Mouse (Mus musculus): ENCODE results near the gene Nr4a1.

DNA sequence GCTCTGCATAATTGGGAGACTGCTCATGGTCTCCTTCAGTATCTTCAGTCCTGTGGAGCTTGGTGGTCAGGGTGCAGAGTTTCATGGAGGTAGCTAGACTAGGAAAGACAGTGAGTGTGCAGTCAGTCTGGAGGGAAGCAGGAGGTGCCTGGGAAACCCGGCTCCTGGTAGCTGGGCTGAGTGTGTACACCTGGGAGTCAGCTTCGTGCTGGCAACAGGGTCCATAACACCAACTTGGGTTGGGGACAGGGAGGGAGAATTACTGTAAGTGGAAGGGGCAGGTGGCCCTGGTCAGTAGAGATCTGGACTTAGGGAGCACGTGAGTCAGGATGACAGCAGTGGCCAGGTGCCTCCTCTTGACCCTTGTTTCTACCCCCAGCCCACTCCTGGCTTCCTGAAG lies 5.9 kb downstream of the Nr4a1 start:
- TF ChIP-seq POLR2A (IDR thresholded peaks at IDR 0.05; ENCODE audit: insufficient read depth, low read length) (no peak), CTCF (IDR thresholded peaks at IDR 0.05; ENCODE audit: low read depth, low read length) (no peak), EP300 (IDR thresholded peaks at IDR 0.05; ENCODE audit: insufficient read depth, low read depth, low read length) (no peak)

Measured in ES-Bruce4 (cell line).